20 mouse cellular contexts compared by ENCODE assay signal in genomic region chr8:126035046-126035445, GRCm38 (mm10). TPM values are rescaled to one million over a fixed set of nuclear protein-coding genes. Genes with fewer than 3 reads are reported as not detected.
A peak's percentile ranks its signal among the peaks of the same experiment; 100 is the strongest.
DNase-seq lines count a peak whose midpoint lies in the region; ATAC-seq and TF ChIP-seq lines count a peak whose summit lies in the region.
"Had no signal": no experiment of that assay in that cellular context is flagged by ENCODE, and none has a peak within 500 bp of the region (broad histone marks: within the 10 kb centered on the region; RNA-seq: fewer than 3 reads in every experiment).

No protein-coding gene starts in this region.

- no peak overlapping the region for H3K4me3 ChIP-seq in midbrain, postnatal 0 days (ENCODE audit: low read depth, low read length)
- no peak overlapping the region for H3K4me3 ChIP-seq in midbrain, embryonic 13.5 days (replicated peaks)
- no peak overlapping the region for H3K4me3 ChIP-seq in thymus, adult 2 months (ENCODE audit: control insufficient read depth, insufficient read depth, low read length)
- H3K4me3 ChIP-seq: embryonic facial prominence, embryonic 15.5 days; heart, embryonic 15.5 days; limb, embryonic 12.5 days; liver, embryonic 12.5 days had no signal

- no peak for TF ChIP-seq POLR2A in thymus, adult 2 months (IDR thresholded peaks at IDR 0.05; ENCODE audit: control insufficient read depth, extremely low read depth, insufficient read depth, low read length, poor library complexity)

- no peaks in the 10 kb centered on the region for H3K9me3 ChIP-seq in midbrain, postnatal 0 days (ENCODE audit: low read length)
- H3K9me3 ChIP-seq in midbrain, embryonic 13.5 days = no peaks in the 10 kb centered on the region
- H3K9me3 ChIP-seq: embryonic facial prominence, embryonic 15.5 days; heart, embryonic 15.5 days; limb, embryonic 12.5 days; liver, embryonic 12.5 days had no signal

- H3K27me3 ChIP-seq in midbrain, postnatal 0 days (ENCODE audit: insufficient read depth, low read length) = no peaks in the 10 kb centered on the region
- no peaks in the 10 kb centered on the region for H3K27me3 ChIP-seq in midbrain, embryonic 13.5 days
- no peaks in the 10 kb centered on the region for H3K27me3 ChIP-seq in thymus, adult 2 months (ENCODE audit: control insufficient read depth, insufficient read depth, low read length)
- H3K27me3 ChIP-seq: embryonic facial prominence, embryonic 15.5 days; heart, embryonic 15.5 days; limb, embryonic 12.5 days; liver, embryonic 12.5 days had no signal

- 87% methylated on average over 4 of the region's 4 CpGs for WGBS in midbrain, postnatal 0 days
- 98% methylated on average over 4 of the region's 4 CpGs for WGBS in midbrain, embryonic 13.5 days
- 89% methylated on average over 4 of the region's 4 CpGs for WGBS in thymus, adult 2 months

- no peak for DNase-seq in frontal cortex, adult 2 months (ENCODE audit: extremely low spot score in 1 of 2, low spot score in 1 of 2)
- DNase-seq in midbrain, postnatal 0 days (ENCODE audit: low spot score) = peak; percentile 60
- DNase-seq in cerebellum, adult 18-20 months = peak; percentile 87 to 94
- DNase-seq in cerebellum, postnatal 25 days = peak; percentile 86 to 92
- DNase-seq in thymus, postnatal 14 days = no peak
- no peak for DNase-seq in thymus, adult 2 months
- DNase-seq: heart, adult 11 months; kidney, adult 18-20 months; kidney, postnatal 14 days; lung, adult 2 months; lung, postnatal 36 days; thymus, postnatal 36 days had no signal

- no peaks in the 10 kb centered on the region for H3K4me1 ChIP-seq in midbrain, postnatal 0 days (ENCODE audit: insufficient read depth, low read length)
- no peaks in the 10 kb centered on the region for H3K4me1 ChIP-seq in midbrain, embryonic 13.5 days (replicated peaks)
- no peaks in the 10 kb centered on the region for H3K4me1 ChIP-seq in thymus, adult 2 months (replicated peaks; ENCODE audit: control insufficient read depth, insufficient read depth, low read length)
- H3K4me1 ChIP-seq: heart, embryonic 15.5 days; limb, embryonic 12.5 days; liver, embryonic 12.5 days had no signal

- H3K4me2 ChIP-seq in midbrain, postnatal 0 days (ENCODE audit: low read depth, low read length, poor library complexity, severe bottlenecking) = no peak overlapping the region
- H3K4me2 ChIP-seq in midbrain, embryonic 13.5 days (replicated peaks) = no peak overlapping the region
- H3K4me2 ChIP-seq: embryonic facial prominence, embryonic 15.5 days; heart, embryonic 15.5 days; limb, embryonic 12.5 days; liver, embryonic 12.5 days had no signal

- peak; percentile 29; the same call in 1 of the 2 replicates for ATAC-seq in frontal cortex, adult (ENCODE audit: low TSS enrichment)
- ATAC-seq in midbrain, postnatal 0 days (ENCODE audit: low FRiP score) = no peak
- ATAC-seq in midbrain, embryonic 13.5 days = no peak
- ATAC-seq: liver, embryonic 12.5 days had no signal

- H3K27ac ChIP-seq in midbrain, postnatal 0 days (ENCODE audit: low read depth, low read length) = no peak overlapping the region
- no peak overlapping the region for H3K27ac ChIP-seq in midbrain, embryonic 13.5 days
- no peak overlapping the region for H3K27ac ChIP-seq in thymus, adult 2 months (ENCODE audit: control insufficient read depth, insufficient read depth, low read length)
- H3K27ac ChIP-seq: embryonic facial prominence, embryonic 15.5 days; heart, embryonic 15.5 days; limb, embryonic 12.5 days; liver, embryonic 12.5 days had no signal

- H3K36me3 ChIP-seq in midbrain, postnatal 0 days (ENCODE audit: insufficient read depth, low read length) = 0 out of 2 replicates have a peak, but pooled peaks cover 2% of the 10 kb centered on the region
- H3K36me3 ChIP-seq in midbrain, embryonic 13.5 days = no peaks in the 10 kb centered on the region
- H3K36me3 ChIP-seq in thymus, adult 2 months (ENCODE audit: control insufficient read depth, insufficient read depth, low read length) = no peaks in the 10 kb centered on the region
- H3K36me3 ChIP-seq: embryonic facial prominence, embryonic 15.5 days; heart, embryonic 15.5 days; limb, embryonic 12.5 days; liver, embryonic 12.5 days had no signal

- H3K9ac ChIP-seq in midbrain, postnatal 0 days (replicated peaks; ENCODE audit: low read length, poor library complexity, severe bottlenecking) = no peak overlapping the region
- no peak overlapping the region for H3K9ac ChIP-seq in midbrain, embryonic 13.5 days (replicated peaks)
- H3K9ac ChIP-seq: embryonic facial prominence, embryonic 15.5 days; heart, embryonic 15.5 days; limb, embryonic 12.5 days; liver, embryonic 12.5 days had no signal

- no peak for TF ChIP-seq CTCF in midbrain, postnatal 0 days (IDR thresholded peaks at IDR 0.05)
- no peak for TF ChIP-seq CTCF in thymus, adult 2 months (IDR thresholded peaks at IDR 0.05; ENCODE audit: borderline replicate concordance, control insufficient read depth, extremely low read depth, insufficient read depth, low read length, poor library complexity)

RNA-seq across cellular contexts. Expression of gene Kcnk1, which starts 40.1 kb away (rescaled TPM):
- 85.7 and 90.1 TPM in 2 replicates for polyA plus RNA-seq in frontal cortex, adult 2 months (2012; rRNA removed)
- 35.7 and 52.1 TPM in 2 replicates for total RNA-seq in midbrain, postnatal 0 days (2014; rRNA removed)
- 24.1 and 25.1 TPM in 2 replicates for polyA plus RNA-seq in midbrain, postnatal 0 days (2015; fragmentation: Nextera tagmentation; extraction: Ambion mirVana)
- 6.8 and 8.2 TPM in 2 replicates for polyA plus RNA-seq in midbrain, embryonic 13.5 days (2015; fragmentation: Nextera tagmentation; extraction: Ambion mirVana)
- 1.1 and 1.6 TPM in 2 replicates for polyA plus RNA-seq in thymus, adult 2 months (2012; rRNA removed)
- total RNA-seq: hematopoietic stem cell, adult 5-6 weeks had no signal
- polyA plus RNA-seq: C2C12 had no signal

Comparison
In these comparisons a context has a peak if more than half of its experiments do, and no peak if none do; other contexts are left out.
1. DNase-seq: peak in midbrain, postnatal 0 days (single experiment), cerebellum, adult 18-20 months (2 of 2) and cerebellum, postnatal 25 days (2 of 2); none in frontal cortex, adult 2 months (0 of 2), thymus, postnatal 14 days (single experiment) and thymus, adult 2 months (single experiment).